Mouse (Mus musculus) ES-E14 (cell line): ENCODE data around the gene Fbxl19.

Experiments
- CHD2 ChIP-seq: IDR thresholded peaks from 2 replicates; pipeline ENCODE4 v1.6.1; 2014; ENCODE audit warnings: mild to moderate bottlenecking, low read depth, low read length, inconsistent platforms
- HCFC1 ChIP-seq: IDR thresholded peaks from 2 replicates; pipeline ENCODE4 v1.6.1; 2012; ENCODE audit warnings: low read length, inconsistent platforms, borderline replicate concordance; ENCODE audit not compliant: insufficient read depth
- MAFK ChIP-seq: IDR thresholded peaks from 2 replicates; pipeline ENCODE4 v1.6.1; 2014; ENCODE audit warnings: mild to moderate bottlenecking, low read depth, low read length, inconsistent platforms; ENCODE audit not compliant: insufficient read depth
- ZC3H11A ChIP-seq: IDR thresholded peaks from 2 replicates; pipeline ENCODE4 v1.6.1; 2012; ENCODE audit warnings: low read depth, mild to moderate bottlenecking, inconsistent platforms, low read length, borderline replicate concordance
- ZNF384 ChIP-seq: IDR thresholded peaks from 2 replicates; pipeline ENCODE4 v1.6.1; 2012; ENCODE audit warnings: low read depth, low read length, inconsistent platforms

- TF ChIP-seq CHD2 (no peak), ZNF384 (no peak), HCFC1 (no peak), MAFK (no peak), ZC3H11A (no peak)
These were observed 33.3 kb downstream of the Fbxl19 start for GRCm38 (mm10) chr7:127777474-127778266.
